Mouse (Mus musculus): ENCODE measurements around the gene Rhox7b. TPM values are rescaled to one million over a fixed set of nuclear protein-coding genes. Genes with fewer than 3 reads are reported as not detected.

Gene Rhox7b
- total RNA-seq (2023), result not detected

DNA sequence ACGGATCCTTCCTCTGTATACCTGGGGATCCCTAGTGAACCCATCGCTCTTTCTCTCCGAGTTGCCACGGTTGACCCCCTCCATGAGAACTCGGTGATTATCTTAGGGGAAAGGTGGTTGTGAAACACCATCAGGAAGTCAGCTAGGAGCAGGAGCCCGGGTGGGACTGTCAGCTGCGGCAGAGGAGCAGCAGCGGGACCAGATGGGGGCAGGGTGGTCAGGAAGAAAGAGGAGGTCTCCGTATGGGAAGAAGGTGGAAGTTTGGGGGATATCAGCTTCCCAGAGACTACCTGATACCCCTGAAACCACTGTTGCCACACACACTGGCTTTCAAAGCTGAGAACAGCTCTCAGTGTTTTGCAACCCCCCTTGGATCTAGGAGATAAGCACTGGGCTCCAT lies at the start of gene Rhox7b:
Rhox7b (minus strand) TSS at position 101 of the 400 bp plus-strand sequence.

DNA sequence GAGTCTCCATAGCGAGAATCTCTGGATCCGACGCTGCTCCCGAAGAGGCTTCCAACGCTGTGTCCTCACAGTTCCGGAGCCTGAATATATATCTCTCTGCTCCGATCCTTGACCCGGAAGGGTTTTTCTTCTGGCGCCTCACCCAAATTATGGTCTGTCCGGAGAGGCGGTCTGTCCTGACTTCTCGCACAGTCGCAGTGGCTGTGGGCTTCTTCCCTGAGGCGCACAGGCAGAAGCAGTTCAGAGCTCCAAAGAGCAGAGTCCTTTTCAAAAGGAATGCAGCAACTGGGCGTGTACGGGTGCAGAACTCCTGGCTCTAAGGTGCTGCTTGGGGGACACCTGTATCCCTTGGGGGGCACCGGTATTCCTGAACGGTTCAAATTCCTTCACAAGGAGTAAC lies 4.6 kb upstream of the Rhox7b start, which contains the start of gene Rhox9:
Rhox9 (minus strand) TSS at position 101 of the 400 bp plus-strand sequence.

DNA sequence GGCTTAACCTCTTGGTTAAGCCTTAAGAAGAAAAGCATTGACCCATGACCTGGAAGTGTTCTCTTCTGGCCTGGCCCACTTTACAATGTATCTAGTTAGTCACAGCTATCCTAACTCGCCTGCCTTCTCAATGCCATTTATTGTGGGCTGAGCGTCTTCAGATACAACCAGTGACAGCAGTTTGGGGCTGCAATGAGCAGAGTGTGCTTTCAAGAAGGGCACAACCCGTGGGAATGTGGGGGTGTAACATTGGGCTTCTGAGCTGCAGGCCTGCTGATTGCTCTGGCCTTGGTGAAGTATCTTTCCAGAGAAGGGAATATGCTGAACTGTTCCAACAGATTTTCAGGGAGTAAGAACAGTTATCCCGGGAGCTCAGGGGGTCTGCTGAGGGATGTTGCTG lies 18.2 kb downstream of the Rhox7b start, which contains the start of gene Rhox8:
Rhox8 (minus strand) TSS at position 101 of the 400 bp plus-strand sequence.

Other genes with a start within 250 kb of the Rhox7b start
- not detected for gene Rhox4g, start 245.9 kb downstream of the Rhox7b start, total RNA-seq (2023)
- not detected for gene Rhox3h, start 228.5 kb downstream of the Rhox7b start, total RNA-seq (2023)
- gene Rhox2h, start 224.0 kb downstream of the Rhox7b start, total RNA-seq (2023), result not detected
- not detected for gene Rhox5, start 92.4 kb downstream of the Rhox7b start, total RNA-seq (2023)
- not detected for gene Rhox6, start 70.3 kb downstream of the Rhox7b start, total RNA-seq (2023)
- gene Rhox7a, start 65.5 kb downstream of the Rhox7b start, total RNA-seq (2023), result not detected
- not detected for gene Rhox8, start 18.3 kb downstream of the Rhox7b start, total RNA-seq (2023)
- gene Rhox9, start 4.5 kb upstream of the Rhox7b start, total RNA-seq (2023), result not detected
- gene Btg1-ps1, start 121.6 kb upstream of the Rhox7b start, total RNA-seq (2023), result not detected
- gene Btg1-ps2, start 145.9 kb upstream of the Rhox7b start, total RNA-seq (2023), result not detected
- gene Rhox10, start 169.2 kb upstream of the Rhox7b start, total RNA-seq (2023), result not detected
- not detected for gene Rhox11, start 187.9 kb upstream of the Rhox7b start, total RNA-seq (2023)
- gene Rhox12, start 213.7 kb upstream of the Rhox7b start, total RNA-seq (2023), result not detected
- gene Rhox13, start 224.0 kb upstream of the Rhox7b start, total RNA-seq (2023), result not detected